ENCODE assay signal across 8 mouse cellular contexts in genomic region chr12:95694991-95695833, GRCm38 (mm10). TPM values are rescaled to one million over a fixed set of nuclear protein-coding genes. Genes with fewer than 3 reads are reported as not detected.
A peak's percentile ranks its signal among the peaks of the same experiment; 100 is the strongest.
DNase-seq lines count a peak whose midpoint lies in the region; ATAC-seq lines count a peak whose summit lies in the region.

No protein-coding gene starts in this region.

- H3K27ac ChIP-seq in hindbrain, embryonic 14.5 days, result peak overlapping the region; percentile 88

- peak; percentile 95 for DNase-seq in Muller cell, postnatal 12 days (ENCODE audit: inconsistent ontology term)
- DNase-seq in cerebellum, postnatal 36 days, result peak; percentile 39 to 45
- peak; percentile 63 for DNase-seq in gastrocnemius, adult 18-20 months (ENCODE audit: low spot score)
- peak; percentile 79 for DNase-seq in hindbrain, embryonic 14.5 days (ENCODE audit: low spot score)
- peak; percentile 73 to 75 for DNase-seq in layer of hippocampus, postnatal 36 days
- DNase-seq in lung, postnatal 10 days, result peak; percentile 77
- peak; percentile 91 for DNase-seq in retina, postnatal 1 day

- peak overlapping the region; percentile 80 for H3K9ac ChIP-seq in hindbrain, embryonic 14.5 days

- no peaks in the 10 kb centered on the region for H3K9me3 ChIP-seq in hindbrain, embryonic 14.5 days (ENCODE audit: control insufficient read depth, low read length)

- ATAC-seq in hindbrain, embryonic 14.5 days (ENCODE audit: low FRiP score), result peak; percentile 91
- no peak for ATAC-seq in megakaryocyte-erythroid progenitor cell, adult 5-6 weeks (replicated peaks; ENCODE audit: low FRiP score, low TSS enrichment, poor library complexity, severe bottlenecking)

- H3K4me1 ChIP-seq in hindbrain, embryonic 14.5 days (replicated peaks; ENCODE audit: control insufficient read depth, insufficient read depth, low read length), result peaks cover 19% of the 10 kb centered on the region

- H3K36me3 ChIP-seq in hindbrain, embryonic 14.5 days (replicated peaks; ENCODE audit: control insufficient read depth, insufficient read depth), result no peaks in the 10 kb centered on the region

- 0 out of 2 replicates have a peak, but pooled peaks cover 4% of the 10 kb centered on the region for H3K27me3 ChIP-seq in hindbrain, embryonic 14.5 days (ENCODE audit: control insufficient read depth, insufficient read depth, low read length)

- peak overlapping the region; percentile 60 for H3K4me2 ChIP-seq in hindbrain, embryonic 14.5 days (replicated peaks)

- under 1% methylated on average over 65 of the region's 68 CpGs for WGBS in hindbrain, embryonic 14.5 days

- peak overlapping the region; percentile 61 for H3K4me3 ChIP-seq in hindbrain, embryonic 14.5 days (replicated peaks; ENCODE audit: low read length)

RNA-seq across cellular contexts. Expression of gene Flrt2, which starts 3.2 kb away (rescaled TPM):
- total RNA-seq in gastrocnemius, adult 18-20 months (2021), result 1 to 10 TPM; 3.8 to 8.2 TPM
- polyA plus RNA-seq in hindbrain, embryonic 14.5 days (2014; fragmentation: Nextera tagmentation; extraction: Ambion mirVana), result 33.5 and 34.8 TPM in 2 replicates
- total RNA-seq in layer of hippocampus, postnatal 36 days (2021), result 10 to 100 TPM; 39.4 to 40.4 TPM
- total RNA-seq in megakaryocyte-erythroid progenitor cell, adult 5-6 weeks (2014; fragmentation: Nextera tagmentation), result not detected in 2 replicates
- not detected in 2 replicates for total RNA-seq in megakaryocyte-erythroid progenitor cell, adult 5-6 weeks (2017)

Comparison
In these comparisons a context has a peak if more than half of its experiments do, and no peak if none do; other contexts are left out.
1. DNase-seq: peak in every context shown above with its lines; median percentile 95 in Muller cell, postnatal 12 days; 91 in retina, postnatal 1 day; 79 in hindbrain, embryonic 14.5 days; 77 in lung, postnatal 10 days; 74 in layer of hippocampus, postnatal 36 days; 63 in gastrocnemius, adult 18-20 months; 42 in cerebellum, postnatal 36 days.
2. RNA of gene Flrt2, which starts 3.2 kb away (total RNA-seq): 39.4 to 40.4 TPM in layer of hippocampus, postnatal 36 days and 3.8 to 8.2 TPM in gastrocnemius, adult 18-20 months; not detected in megakaryocyte-erythroid progenitor cell, adult 5-6 weeks; every median in the first group is over 4 times any median in the second.